ENCODE assay signal across 8 mouse cellular contexts in the genomic region with DNA sequence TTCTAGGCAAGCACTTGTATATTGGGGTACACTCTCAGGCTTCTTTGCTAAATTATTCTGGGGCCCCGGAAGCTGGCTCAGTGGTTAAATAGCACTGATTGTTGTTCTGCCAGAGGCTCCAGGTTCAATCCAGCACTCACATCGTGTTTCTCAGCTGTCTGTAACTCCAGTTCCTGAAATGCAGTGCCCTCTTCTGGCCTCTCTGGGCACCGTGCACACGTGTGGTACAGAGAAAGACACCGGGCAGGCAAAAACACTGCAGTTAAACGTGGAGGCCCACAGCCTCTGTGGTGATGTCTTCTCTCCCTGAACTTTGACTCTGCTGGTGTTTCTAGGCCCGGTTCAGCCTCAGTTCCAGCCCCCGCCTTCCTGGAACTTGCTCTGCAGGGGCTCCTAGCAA. TPM values are rescaled to one million over a fixed set of nuclear protein-coding genes. Genes with fewer than 3 reads are reported as not detected.
DNase-seq lines count a peak whose midpoint lies in the region; ATAC-seq and TF ChIP-seq lines count a peak whose summit lies in the region.

No protein-coding gene starts in this region.

- no peaks in the 10 kb centered on the region for H3K36me3 ChIP-seq in embryonic facial prominence, embryonic 12.5 days
- H3K36me3 ChIP-seq in limb, embryonic 14.5 days (ENCODE audit: control insufficient read depth, insufficient read depth, low read length), result no peaks in the 10 kb centered on the region

- ATAC-seq in embryonic facial prominence, embryonic 12.5 days (ENCODE audit: insufficient number of reproducible peaks, insufficient read depth, low FRiP score, low TSS enrichment), result no peak
- ATAC-seq in limb, embryonic 14.5 days (ENCODE audit: low FRiP score, low read depth), result no peak
- peak; percentile 72 for ATAC-seq in neutrophil, adult 5-6 weeks (ENCODE audit: extremely low read depth, insufficient number of reproducible peaks, low FRiP score, poor library complexity, severe bottlenecking)

- no peak overlapping the region for H3K27ac ChIP-seq in embryonic facial prominence, embryonic 12.5 days
- no peak overlapping the region for H3K27ac ChIP-seq in limb, embryonic 14.5 days (replicated peaks; ENCODE audit: low read depth, low read length)

- WGBS in embryonic facial prominence, embryonic 12.5 days, result 23% methylated on average over 8 of the region's 8 CpGs
- 21% methylated on average over 8 of the region's 8 CpGs for WGBS in limb, embryonic 14.5 days

- H3K27me3 ChIP-seq in embryonic facial prominence, embryonic 12.5 days, result no peaks in the 10 kb centered on the region
- H3K27me3 ChIP-seq in limb, embryonic 14.5 days (ENCODE audit: control insufficient read depth, insufficient read depth, low read length), result no peaks in the 10 kb centered on the region

- TF ChIP-seq POLR2A in limb, embryonic 14.5 days (IDR thresholded peaks at IDR 0.05; ENCODE audit: borderline replicate concordance, extremely low read depth, insufficient read depth, insufficient read length), result no peak

- H3K4me2 ChIP-seq in embryonic facial prominence, embryonic 12.5 days (replicated peaks), result no peak overlapping the region
- no peak overlapping the region for H3K4me2 ChIP-seq in limb, embryonic 14.5 days (replicated peaks; ENCODE audit: low read depth, low read length, severe bottlenecking)

- H3K9ac ChIP-seq in embryonic facial prominence, embryonic 12.5 days, result 0 out of 2 replicates have a peak overlapping the region, but pooled peaks have one; percentile 4
- no peak overlapping the region; the same call in 1 of the 2 replicates for H3K9ac ChIP-seq in limb, embryonic 14.5 days (ENCODE audit: low read depth, low read length, severe bottlenecking)

- DNase-seq in layer of hippocampus, adult 9-11 months, result peak; percentile 20
- DNase-seq in layer of hippocampus, postnatal 25 days (ENCODE audit: extremely low spot score in 1 of 2, low spot score in 1 of 2), result no peak
- peak; percentile 66 for DNase-seq in NIH3T3 (ENCODE audit: low read depth)
- DNase-seq in limb, embryonic 14.5 days (ENCODE audit: low spot score), result peak; percentile 14
- no peak for DNase-seq in left cerebral cortex, adult 9 months (ENCODE audit: low spot score in 2 of 2)
- no peak for DNase-seq in ovary, postnatal 10 days (ENCODE audit: low spot score)

- H3K4me1 ChIP-seq in embryonic facial prominence, embryonic 12.5 days, result 0 out of 2 replicates have a peak, but pooled peaks cover 5% of the 10 kb centered on the region
- H3K4me1 ChIP-seq in limb, embryonic 14.5 days (ENCODE audit: control insufficient read depth, insufficient read depth, low read length), result no peaks in the 10 kb centered on the region

- H3K9me3 ChIP-seq in embryonic facial prominence, embryonic 12.5 days, result no peaks in the 10 kb centered on the region
- no peaks in the 10 kb centered on the region for H3K9me3 ChIP-seq in limb, embryonic 14.5 days (ENCODE audit: control insufficient read depth, low read length)

- H3K4me3 ChIP-seq in embryonic facial prominence, embryonic 12.5 days, result no peak overlapping the region
- no peak overlapping the region for H3K4me3 ChIP-seq in limb, embryonic 14.5 days (replicated peaks; ENCODE audit: low read length)

RNA-seq across cellular contexts. Expression of a gene that starts 4.5 kb away (rescaled TPM):
- total RNA-seq in layer of hippocampus, postnatal 25 days (2021), result 10 to 100 TPM; 43.0 to 43.8 TPM
- polyA plus RNA-seq in embryonic facial prominence, embryonic 12.5 days (2016; fragmentation: Nextera tagmentation; extraction: Ambion mirVana), result 80.1 and 80.4 TPM in 2 replicates
- 22.2 and 24.3 TPM in 2 replicates for polyA plus RNA-seq in limb, embryonic 14.5 days (2012; rRNA removed)
- 74.7 and 79.3 TPM in 2 replicates for polyA plus RNA-seq in limb, embryonic 14.5 days (2014; fragmentation: Nextera tagmentation; extraction: Ambion mirVana)
- 193 and 208 TPM in 2 replicates for total RNA-seq in neutrophil, adult 5-6 weeks (2017)

RNA-seq across cellular contexts. Expression of a gene that starts 17.7 kb away (rescaled TPM):
- total RNA-seq in layer of hippocampus, postnatal 25 days (2021), result under 1 TPM; 0.20 to 0.26 TPM
- 0.88 and 0.91 TPM in 2 replicates for polyA plus RNA-seq in embryonic facial prominence, embryonic 12.5 days (2016; fragmentation: Nextera tagmentation; extraction: Ambion mirVana)
- 1.5 and 2.0 TPM in 2 replicates for polyA plus RNA-seq in limb, embryonic 14.5 days (2012; rRNA removed)
- 0.88 and 1.2 TPM in 2 replicates for polyA plus RNA-seq in limb, embryonic 14.5 days (2014; fragmentation: Nextera tagmentation; extraction: Ambion mirVana)
- 144 and 148 TPM in 2 replicates for total RNA-seq in neutrophil, adult 5-6 weeks (2017)

RNA-seq across cellular contexts. Expression of a gene that starts 17.8 kb away (rescaled TPM):
- total RNA-seq in layer of hippocampus, postnatal 25 days (2021), result 10 to 100 TPM; 21.7 to 27.7 TPM
- polyA plus RNA-seq in embryonic facial prominence, embryonic 12.5 days (2016; fragmentation: Nextera tagmentation; extraction: Ambion mirVana), result 196 and 203 TPM in 2 replicates
- polyA plus RNA-seq in limb, embryonic 14.5 days (2012; rRNA removed), result 100 and 120 TPM in 2 replicates
- 169 and 177 TPM in 2 replicates for polyA plus RNA-seq in limb, embryonic 14.5 days (2014; fragmentation: Nextera tagmentation; extraction: Ambion mirVana)
- total RNA-seq in neutrophil, adult 5-6 weeks (2017), result 6.8 and 8.0 TPM in 2 replicates

RNA-seq across cellular contexts. Expression of a gene that starts 34.2 kb away (rescaled TPM):
- 10 to 100 TPM; 67.4 to 73.4 TPM for total RNA-seq in layer of hippocampus, postnatal 25 days (2021)
- 82.9 and 89.3 TPM in 2 replicates for polyA plus RNA-seq in embryonic facial prominence, embryonic 12.5 days (2016; fragmentation: Nextera tagmentation; extraction: Ambion mirVana)
- 115 and 161 TPM in 2 replicates for polyA plus RNA-seq in limb, embryonic 14.5 days (2012; rRNA removed)
- polyA plus RNA-seq in limb, embryonic 14.5 days (2014; fragmentation: Nextera tagmentation; extraction: Ambion mirVana), result 66.2 and 71.2 TPM in 2 replicates
- total RNA-seq in neutrophil, adult 5-6 weeks (2017), result 6.1 and 7.4 TPM in 2 replicates

RNA-seq across cellular contexts. Expression of a gene that starts 45.4 kb away (rescaled TPM):
- total RNA-seq in layer of hippocampus, postnatal 25 days (2021), result 1 to 10 TPM; 4.0 to 4.2 TPM
- 34.0 and 39.7 TPM in 2 replicates for polyA plus RNA-seq in embryonic facial prominence, embryonic 12.5 days (2016; fragmentation: Nextera tagmentation; extraction: Ambion mirVana)
- 14.9 and 22.2 TPM in 2 replicates for polyA plus RNA-seq in limb, embryonic 14.5 days (2012; rRNA removed)
- 15.3 and 18.6 TPM in 2 replicates for polyA plus RNA-seq in limb, embryonic 14.5 days (2014; fragmentation: Nextera tagmentation; extraction: Ambion mirVana)
- 189 and 198 TPM in 2 replicates for total RNA-seq in neutrophil, adult 5-6 weeks (2017)

Comparison
In these comparisons a context has a peak if more than half of its experiments do, and no peak if none do; other contexts are left out.
1. DNase-seq: peak in layer of hippocampus, adult 9-11 months (single experiment), NIH3T3 (single experiment) and limb, embryonic 14.5 days (single experiment); none in layer of hippocampus, postnatal 25 days (0 of 2), left cerebral cortex, adult 9 months (0 of 2) and ovary, postnatal 10 days (single experiment).
2. RNA of a gene that starts 17.7 kb away (total RNA-seq): 144 to 148 TPM in neutrophil, adult 5-6 weeks; 0.20 to 0.26 TPM in layer of hippocampus, postnatal 25 days; every median in the first group is over 100 times any median in the second.